Mouse (Mus musculus) MEL-GATA-1-ER (cell line): ENCODE results near the gene Ergic1.

Experiments
- DNase-seq: peaks from one replicate; pipeline ENCODE4 v3.0.0-alpha.2; 2012; ENCODE audit warnings: low read depth; ENCODE audit errors: extremely low read depth

Ergic1 gene

DNA sequence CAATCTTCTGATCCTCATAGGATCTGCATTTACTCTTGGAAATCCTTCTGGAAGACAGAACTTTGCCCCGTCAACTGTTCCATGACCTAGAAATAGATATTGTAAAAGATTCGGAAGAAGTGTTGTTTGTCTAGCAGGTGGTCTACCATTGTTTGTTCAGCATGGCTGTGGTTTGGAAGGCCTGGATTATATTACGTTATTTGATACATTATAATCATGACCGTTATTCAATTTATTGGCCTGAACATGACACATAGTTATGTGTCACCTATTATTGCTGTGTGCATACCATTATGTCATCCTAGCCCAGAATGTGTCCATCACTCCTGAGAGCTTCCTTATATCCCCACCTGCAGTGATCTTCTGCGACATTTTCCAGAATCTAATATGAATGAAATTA lies 37.6 kb downstream of the Ergic1 start:
- DNase-seq: no peak

DNA sequence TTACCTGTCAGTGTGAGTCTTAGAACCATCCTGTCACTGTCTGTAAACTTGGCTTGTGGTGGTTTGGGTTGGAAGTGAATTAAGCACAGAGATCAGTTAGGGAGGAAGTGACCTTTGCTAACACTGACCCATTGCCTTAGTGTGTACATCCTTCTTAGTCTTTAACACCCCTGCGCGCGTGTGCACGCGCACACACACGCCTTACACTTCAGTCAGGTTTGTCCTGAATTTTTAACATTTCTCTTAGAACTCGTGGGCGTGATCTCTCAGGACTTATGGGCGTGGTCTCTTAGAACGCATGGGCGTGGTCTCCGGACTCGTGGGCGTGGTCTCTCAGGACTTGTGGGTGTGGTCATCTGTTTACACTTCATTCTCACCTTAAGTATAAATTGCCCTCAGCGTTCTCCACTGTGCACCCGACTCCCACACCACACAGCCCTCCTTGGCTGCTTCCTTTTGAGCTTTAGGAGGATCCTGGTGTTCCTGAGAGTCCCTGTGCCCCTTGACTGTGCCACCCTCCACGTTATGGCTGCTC lies 39.7 kb downstream of the Ergic1 start:
- DNase-seq: no peak

DNA sequence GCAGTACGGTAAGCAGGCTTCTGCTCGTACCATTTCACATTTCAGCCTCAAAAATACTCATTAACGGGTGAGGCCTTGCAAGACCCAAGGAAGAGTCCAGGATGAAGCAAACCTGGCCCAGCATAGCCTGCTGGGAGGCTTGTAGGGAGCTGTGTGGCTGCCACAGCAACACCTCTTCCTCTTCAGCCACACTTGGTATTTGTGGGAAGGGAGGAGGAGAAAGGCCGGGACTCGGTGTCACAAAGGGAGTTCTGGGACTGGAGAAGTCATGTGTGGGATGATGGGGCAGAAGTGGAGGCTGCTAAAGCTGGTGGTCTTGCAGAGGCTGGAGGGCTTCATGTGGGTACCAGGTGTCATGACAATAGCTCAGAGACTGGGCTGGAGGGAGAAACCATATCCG lies 40.2 kb downstream of the Ergic1 start:
- no peak for DNase-seq

DNA sequence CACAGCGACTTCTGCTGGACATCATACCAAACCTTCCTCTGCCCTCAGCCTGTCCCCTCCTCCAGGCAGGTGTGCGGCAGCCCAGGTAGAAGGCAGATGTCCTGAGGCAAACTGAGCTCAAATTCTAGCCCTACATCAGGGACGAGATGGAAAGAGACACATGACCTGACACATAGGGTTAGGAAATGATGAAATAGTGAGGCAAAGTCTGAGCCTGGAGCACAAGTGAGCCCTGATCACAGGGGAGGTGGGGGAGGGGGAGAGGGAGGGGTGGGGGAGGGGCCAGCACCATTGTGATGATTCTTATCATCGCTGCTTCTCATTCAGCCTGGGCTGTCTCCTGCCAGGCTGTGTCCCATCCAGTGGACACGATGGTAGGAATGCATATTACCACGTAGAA lies 40.6 kb downstream of the Ergic1 start:
- DNase-seq: no peak

DNA sequence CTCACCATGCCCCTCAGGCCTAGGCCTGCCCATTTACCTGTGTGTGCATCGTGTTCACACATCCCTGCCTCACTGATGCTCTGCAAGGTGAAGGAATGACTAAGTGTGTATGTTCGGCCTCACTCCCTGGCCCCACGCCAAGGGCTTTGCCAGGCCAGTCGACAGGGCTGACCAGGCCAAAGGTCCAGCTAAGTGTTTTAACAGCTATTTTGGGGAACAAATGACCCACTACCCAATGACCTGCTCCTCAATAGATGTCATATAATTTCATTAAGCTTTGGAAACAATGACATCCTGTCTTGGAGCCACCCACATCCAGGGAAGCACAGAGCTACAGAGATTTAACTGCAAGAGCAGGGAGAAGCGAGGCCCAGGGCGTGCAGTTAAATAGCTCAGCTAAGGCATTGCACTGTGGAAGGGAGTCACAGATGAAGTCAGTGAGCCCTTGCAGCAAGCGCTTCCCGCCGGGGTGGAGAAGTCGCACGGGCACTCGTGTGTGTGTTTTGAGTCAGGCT lies 41.1 kb downstream of the Ergic1 start:
- DNase-seq: no peak

DNA sequence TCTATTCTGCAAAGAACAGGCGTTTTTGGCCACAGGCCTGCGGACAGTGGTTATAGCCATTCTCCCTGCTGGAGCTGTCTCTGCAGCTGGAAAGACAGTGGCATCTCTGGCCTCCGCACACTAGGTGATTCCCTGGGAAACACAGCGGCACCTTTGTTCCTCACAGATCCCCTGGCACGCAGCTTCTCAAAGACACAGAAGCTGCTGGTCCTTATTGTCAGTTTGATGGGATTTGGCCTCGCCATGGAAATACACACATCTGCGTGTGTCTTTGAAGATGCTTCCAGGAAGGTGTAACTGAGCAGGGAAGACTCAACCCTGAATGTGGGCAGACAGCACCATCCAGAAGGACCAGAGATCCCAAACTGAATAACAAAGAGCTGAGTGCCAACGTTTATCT lies 42.0 kb downstream of the Ergic1 start:
- no peak for DNase-seq

DNA sequence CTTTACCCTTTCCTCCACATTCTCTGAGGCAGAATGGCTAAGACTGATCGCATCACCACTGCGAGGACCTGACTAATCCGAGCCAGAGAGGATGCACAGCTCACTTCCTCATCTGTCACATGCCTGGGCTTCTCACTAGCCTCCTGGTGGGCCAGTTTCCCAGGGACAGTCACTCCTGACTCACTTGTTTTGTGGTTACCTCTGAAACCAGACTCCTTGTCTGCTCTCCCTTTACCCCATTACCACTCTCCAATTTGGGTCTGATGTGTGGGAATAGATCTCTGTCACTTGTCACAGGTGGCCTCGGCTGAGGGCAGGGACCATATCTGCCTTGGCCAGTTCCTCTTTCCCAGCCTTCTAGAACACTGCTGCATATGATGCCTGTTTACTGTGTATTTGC lies 44.3 kb downstream of the Ergic1 start:
- peak; percentile 48 for DNase-seq

DNA sequence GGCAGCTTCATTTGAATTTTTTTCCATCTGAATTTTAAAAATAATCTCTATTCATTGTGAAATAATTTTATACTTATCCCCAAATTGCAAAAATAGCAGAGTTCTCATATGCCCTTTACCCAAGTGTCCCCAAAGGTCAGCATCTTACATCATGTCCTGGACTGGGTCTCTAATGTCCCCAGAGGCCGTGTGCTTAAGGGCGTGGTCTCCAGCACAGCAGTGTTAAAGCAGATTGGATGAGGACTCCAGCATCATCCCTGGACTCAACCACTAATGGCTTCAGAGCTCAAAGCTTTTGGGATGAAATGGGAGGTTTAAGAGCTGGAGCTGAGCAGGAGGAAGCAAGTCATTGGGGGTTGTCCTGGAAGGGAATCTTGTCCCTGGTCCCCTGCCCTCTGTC lies 45.2 kb downstream of the Ergic1 start:
- no peak for DNase-seq

DNA sequence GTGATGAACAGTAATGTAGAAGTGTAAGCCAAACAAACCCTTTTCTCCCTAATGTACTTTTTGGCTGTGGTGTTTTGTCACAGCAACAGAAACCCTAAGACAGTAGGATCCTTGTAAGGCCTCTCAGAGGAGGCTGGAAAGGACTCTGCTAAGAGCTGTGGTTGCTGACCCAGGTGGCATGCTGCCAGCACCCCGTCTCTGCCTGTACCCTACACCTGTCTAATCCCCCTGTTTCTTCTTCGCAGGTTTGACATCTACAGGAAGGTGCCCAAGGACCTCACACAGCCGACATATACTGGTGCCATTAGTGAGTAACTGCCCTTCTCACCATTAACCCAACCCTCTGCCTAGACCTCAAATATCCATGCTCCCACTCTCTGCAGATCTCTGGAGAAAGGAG lies 47.1 kb downstream of the Ergic1 start:
- DNase-seq: no peak

DNA sequence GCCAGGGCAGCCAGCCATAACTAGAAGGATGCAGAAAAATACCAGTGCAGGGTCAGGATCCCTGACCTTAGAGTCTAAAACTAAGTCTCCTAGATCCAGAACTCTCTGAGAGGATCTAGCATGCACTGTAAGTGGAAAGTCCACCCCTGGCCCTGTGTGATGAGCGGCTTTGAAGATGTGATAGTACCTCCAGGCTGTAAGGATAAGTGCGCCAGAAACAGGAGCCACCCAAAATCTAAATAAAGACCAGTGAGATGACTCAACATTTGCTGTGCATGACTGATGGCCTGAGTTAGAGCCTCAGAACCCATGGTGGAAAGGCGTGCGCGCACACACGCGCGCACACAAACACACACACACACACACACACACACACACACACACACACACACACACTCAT lies 47.6 kb downstream of the Ergic1 start:
- DNase-seq: no peak

DNA sequence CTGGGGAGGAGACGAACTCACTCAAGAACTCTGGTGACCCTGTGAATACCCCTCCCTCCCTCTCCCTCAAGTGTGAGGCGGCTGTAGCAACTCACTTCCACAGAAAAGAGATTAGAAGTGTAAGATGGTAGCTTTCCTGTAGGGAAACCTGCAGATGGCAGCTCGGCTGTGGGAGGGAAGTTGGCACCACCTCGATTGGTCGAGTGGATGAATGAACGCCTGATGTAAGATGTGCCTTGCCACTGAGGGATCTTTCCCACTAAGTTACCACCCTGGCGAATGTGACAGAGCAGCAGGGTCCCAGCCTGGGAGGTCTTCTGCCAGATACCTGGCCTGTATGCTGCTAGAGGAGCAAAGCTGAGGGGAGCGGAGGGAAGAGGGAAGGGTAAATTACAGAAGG lies 48.5 kb downstream of the Ergic1 start:
- DNase-seq: no peak

DNA sequence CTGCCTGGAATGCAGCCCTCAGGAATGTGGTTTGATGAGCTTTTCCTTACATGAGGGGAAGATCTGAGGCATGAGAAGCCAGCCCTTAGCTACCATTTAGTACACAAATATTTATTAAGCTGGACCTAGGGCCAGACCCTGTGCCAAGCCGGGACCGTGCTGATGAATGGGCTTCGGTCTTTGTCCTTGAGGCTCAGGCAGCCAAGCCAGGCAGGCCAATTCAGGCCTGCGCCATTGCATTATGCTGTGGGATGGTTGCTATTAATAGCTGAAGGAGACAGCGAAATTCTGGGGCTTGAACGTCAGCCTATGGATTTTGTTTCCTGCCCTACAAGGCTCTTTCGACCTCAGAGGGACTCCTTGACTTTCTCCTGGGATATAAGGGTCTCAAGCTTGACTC lies 50.0 kb downstream of the Ergic1 start:
- DNase-seq: no peak

DNA sequence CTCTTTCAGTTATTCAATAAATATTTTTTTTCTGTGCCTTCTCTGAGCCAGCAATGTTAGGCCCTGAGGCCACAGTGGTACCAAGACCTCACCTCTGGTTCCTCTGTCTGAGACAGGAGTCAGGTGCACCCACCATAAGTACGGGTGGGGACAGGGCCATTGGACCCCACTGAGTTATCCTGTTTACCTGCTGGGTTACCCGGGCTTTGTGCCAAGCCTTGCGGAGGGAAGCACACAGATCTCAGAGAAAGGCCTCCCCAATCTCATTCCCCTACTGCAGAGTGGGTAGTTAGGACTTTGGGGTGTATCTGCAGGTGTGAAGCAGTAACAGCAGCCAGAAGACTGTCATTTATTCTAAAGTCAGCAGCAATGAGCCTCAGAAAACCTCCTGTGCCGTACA lies 50.6 kb downstream of the Ergic1 start:
- DNase-seq: no peak

DNA sequence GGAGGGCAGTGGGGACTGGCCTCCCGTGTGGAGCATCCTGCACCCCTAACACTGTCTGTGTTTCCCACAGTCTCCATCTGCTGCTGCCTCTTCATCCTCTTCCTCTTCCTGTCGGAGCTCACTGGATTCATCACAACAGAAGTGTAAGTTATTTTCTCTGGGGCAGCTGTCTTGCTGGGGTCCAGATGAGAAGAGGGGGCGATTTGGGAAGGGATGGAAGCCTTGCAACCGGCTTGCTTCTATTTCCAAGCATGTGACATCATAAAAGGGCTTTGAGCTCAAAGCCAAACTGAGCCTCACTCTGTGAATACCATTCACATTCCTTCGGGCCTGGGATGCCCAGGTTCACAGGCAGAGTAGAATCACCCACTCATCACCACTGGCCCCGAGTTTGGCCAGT lies 53.0 kb downstream of the Ergic1 start:
- DNase-seq: no peak

DNA sequence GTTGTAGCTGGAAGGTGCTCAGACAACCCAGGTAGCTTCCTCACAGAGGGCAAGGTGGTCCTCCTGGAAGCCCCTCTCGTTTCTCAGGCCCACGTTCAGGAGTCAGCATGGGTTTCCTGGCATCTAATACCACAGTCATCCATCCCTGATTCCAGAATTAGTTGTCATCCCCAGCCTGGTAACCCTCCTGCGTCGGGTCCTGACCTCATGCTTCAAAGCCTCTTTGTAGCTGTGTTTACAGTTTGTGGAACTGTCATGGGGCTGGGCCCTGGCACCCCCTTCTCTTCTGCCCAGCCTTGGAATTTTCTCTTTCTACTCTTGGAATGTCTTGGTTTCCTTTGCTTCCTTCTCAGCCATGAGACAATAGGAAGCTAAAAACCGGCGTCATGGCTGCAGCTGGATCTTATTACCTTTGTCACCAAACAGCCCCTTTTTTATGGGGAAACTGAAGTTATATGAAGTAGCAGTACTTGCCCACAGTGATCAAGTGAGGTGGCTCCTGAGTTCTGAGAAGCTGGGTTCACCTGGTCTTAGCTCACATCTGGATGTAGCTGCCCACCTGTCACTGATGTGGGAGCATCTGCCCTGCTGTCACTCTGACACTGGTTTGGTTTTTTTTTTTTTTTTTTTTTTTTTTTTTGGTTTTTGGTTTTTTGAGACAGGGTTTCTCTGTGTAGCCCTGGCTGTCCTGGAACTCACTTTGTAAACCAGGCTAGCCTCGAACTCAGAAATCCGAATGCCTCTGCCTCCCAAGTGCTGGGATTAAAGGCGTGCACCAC lies 53.6 kb downstream of the Ergic1 start:
- no peak for DNase-seq

DNA sequence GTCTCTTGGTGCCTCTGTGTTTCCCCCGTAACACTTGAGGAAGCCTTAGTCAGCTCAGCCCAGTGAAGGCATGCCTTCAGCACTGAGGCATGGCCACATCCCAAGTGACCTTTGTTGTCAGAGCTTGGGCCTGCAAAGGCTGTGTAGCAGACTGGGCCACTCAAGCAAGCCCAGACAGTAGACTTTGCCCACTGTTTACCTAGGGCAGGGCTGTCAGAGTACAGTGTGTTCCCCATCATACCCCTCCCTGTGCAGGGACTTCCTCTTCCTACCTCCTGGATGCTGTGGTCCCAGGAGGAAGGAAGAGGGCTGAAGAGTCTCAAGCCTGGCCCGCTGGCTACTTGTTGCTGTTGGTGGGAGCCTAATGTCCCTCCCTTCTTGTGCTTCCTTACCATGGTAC lies 55.4 kb downstream of the Ergic1 start:
- DNase-seq: no peak

DNA sequence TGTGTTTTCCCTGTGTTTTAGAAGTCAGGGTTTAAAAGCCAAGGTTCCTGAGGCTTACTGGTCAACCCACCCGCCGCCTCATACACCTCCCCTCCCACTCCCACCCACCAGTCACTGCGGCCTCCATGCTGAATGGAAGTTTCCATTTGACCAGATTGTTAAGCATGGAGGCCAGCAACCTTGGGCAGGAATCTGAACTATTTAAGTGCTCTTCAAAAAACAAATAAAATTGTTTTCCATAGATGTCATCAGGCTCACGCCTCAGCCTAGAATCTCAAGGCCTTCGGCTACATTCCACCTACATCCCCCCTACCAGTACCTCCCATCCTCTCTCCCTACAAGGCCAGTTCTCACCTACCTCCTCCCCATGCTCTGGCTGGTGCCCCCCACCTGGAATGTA lies 57.2 kb downstream of the Ergic1 start:
- DNase-seq: no peak

DNA sequence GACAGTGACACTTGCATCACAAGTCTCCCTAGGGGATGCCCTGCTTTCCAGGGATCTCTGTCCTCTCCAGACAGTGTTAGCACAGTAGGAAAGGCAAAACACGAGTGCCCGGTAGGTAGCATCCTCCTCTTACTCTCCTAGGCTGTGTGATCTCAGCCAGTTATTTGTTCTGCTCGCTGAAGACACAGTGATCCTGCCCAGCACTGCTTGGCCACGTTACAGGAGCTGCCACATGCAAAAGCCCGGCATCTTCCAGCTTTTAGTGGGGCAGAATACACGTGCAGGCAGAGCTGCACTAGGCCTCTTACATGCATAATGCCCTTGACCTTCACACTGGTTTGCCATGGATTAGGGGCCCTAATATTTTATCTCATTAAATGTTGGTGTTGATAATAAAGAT lies 58.3 kb downstream of the Ergic1 start:
- no peak for DNase-seq

DNA sequence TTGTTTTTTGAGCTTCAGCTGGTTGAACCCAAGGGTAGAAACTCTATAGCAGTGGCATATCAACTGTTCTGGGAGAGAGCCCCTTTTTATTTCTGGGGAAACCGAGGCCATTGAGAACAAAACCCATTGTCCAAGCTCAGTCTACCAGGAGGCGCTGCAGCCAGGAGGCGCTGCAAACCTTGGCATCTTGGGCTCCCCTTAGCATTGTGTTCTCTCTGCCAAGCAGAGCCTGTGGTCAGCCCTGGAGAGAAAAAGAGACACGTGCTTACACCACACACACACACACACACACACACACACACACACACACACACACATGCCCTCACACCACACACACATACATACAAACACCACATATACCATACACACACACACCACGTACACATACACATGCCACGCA lies 59.0 kb downstream of the Ergic1 start:
- no peak for DNase-seq

DNA sequence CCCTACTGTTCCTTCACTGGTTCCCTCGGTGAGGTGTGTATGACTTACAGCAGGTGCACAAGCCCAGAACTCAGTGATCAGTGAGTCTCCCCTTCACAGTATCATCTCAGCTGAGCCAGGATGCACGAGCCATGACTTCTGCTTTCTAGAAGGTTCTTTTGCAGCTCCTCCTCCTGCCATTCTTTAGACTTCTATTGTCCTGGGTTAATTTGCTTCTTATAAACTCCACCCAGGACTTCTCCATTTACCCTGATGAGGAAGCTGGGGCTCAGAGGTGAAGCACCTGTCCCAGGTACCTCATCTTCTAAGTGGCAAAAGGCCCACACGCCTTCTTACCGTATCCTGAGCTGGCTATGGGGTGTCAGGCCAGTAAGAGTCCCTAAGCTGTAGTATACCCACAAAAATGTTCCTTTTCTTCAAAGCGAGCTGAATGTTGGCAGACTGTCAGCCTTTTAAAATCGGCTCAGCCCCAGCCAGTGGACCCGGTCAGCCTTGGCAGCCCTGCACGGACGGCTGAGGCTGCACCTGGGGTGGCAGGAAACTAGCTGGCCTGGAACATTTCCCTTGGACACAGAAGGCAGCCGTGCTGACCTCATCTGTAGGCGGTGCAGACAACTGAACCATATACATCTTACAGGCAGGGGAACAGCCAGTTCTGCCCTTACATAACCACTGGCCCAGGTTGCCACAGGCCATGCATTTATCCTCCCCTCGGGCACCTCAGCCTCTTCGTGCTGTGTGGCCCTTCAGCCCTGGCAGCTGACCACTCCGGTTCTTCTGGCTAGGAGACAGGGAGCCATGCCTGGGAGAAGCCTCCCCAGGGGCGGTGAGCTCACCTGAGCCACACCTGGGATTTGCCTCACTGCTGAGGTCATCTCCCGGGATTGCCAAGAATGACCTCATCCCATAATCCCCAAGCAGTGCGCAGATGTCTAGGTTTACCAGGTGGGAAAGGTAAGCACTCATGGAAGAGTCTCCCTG lies 59.8 kb downstream of the Ergic1 start:
- no peak for DNase-seq

DNA sequence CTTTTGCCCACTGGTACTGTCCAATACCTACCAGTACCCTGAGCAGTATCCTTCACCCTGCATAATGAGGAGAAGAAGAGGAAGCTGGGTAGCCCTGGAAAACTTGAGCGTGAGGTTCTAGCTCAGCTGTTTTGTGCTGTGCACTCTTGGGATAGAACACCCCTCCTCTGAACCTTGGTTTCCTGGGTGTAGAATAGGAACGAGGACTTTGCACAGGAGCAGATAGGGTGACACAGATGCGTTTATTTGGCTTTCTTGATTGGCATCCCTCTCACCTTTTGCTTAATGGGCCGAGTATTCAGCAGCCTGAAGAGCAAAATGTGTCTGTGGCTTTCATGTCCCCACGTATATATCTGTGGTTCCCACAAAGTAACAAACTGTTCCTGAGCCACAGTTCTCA lies 60.6 kb downstream of the Ergic1 start:
- DNase-seq: no peak

DNA sequence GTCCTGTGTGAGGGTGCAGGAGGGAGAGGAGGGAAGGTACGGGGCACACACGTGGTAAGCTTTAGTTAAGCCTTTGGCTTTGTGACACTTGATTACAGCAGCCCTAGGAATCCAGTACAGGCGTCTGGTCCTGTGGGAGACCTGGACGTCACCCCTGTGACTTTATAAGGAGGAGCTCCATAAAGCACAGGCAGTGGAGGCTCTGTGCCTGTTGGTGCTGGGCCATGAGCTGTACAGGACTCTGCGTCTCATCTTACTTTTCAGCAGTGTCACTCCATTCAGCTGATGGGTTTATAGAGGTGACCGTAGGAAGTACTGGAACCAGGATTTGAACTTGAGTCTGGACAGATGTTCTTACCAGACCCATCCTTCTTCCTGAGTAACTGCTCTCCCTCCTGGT lies 62.7 kb downstream of the Ergic1 start:
- no peak for DNase-seq
